Mouse (Mus musculus) embryonic fibroblast, embryonic 13.5 days (primary cell): ENCODE data around the gene Trmt2a.

ENCODE experiments used
- CTCF ChIP-seq: IDR thresholded peaks from 2 replicates; pipeline ENCODE4 v1.5.1; 2011; ENCODE audit warnings: mild to moderate bottlenecking, control low read depth, low read length, moderate library complexity, borderline replicate concordance; ENCODE audit not compliant: insufficient read depth
- POLR2A ChIP-seq: IDR thresholded peaks from 2 replicates; pipeline ENCODE4 v1.6.1; 2011; ENCODE audit warnings: low read depth, mild to moderate bottlenecking, control low read depth, low read length, moderate library complexity

DNA sequence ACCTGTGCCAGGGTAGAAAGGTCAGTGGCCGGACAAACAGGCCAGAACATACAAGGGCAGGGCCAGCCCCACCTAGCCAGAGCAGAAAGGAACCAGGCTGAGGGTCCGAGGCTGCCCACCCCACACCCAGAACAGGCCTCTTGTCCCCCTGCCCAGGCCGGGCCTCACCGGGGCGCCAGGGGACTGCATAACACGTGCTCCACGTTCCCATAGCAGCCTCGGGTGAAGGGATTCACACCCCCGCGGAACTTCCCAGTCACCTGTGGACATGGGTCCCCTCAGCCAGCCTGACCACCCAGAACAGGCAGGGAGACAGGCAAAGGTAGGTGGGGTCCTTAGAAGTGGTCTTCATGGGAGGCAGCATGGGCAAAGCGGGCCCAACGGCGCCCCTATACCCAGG, 21.3 kb upstream of the Trmt2a start:
- no peak for TF ChIP-seq CTCF
- TF ChIP-seq POLR2A = no peak
